Mouse (Mus musculus): ENCODE data around the gene Cyth1.

The Cyth1 gene

DNA sequence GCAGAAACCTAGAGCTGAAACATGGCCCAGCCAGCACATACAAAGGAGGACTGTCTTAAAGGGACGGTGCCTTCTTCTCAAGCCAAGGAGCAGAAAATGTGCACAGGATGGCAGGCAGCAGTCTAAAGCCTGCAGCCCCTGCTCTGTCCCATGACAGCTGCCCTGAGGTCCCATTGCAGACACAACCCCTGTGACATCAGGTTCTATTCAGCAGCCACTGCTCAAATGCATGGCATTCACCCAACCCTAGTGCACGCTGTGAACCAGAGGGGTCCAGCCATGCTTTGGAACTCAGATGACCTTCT, 50.1 kb downstream of the Cyth1 start:
- no peak for DNase-seq (ENCODE audit: low spot score in 2 of 2)

- DNase-seq (ENCODE audit: low spot score in 2 of 2): peak in 1 of 2 experiments; percentile 27
Observed at GRCm38 (mm10) chr11:118197508-118198295, 50.7 kb downstream of the Cyth1 start.

- peak in 1 of 2 experiments; percentile 31 for DNase-seq (ENCODE audit: low spot score in 2 of 2)
Observed at GRCm38 (mm10) chr11:118196824-118197388, 51.5 kb downstream of the Cyth1 start.

DNA sequence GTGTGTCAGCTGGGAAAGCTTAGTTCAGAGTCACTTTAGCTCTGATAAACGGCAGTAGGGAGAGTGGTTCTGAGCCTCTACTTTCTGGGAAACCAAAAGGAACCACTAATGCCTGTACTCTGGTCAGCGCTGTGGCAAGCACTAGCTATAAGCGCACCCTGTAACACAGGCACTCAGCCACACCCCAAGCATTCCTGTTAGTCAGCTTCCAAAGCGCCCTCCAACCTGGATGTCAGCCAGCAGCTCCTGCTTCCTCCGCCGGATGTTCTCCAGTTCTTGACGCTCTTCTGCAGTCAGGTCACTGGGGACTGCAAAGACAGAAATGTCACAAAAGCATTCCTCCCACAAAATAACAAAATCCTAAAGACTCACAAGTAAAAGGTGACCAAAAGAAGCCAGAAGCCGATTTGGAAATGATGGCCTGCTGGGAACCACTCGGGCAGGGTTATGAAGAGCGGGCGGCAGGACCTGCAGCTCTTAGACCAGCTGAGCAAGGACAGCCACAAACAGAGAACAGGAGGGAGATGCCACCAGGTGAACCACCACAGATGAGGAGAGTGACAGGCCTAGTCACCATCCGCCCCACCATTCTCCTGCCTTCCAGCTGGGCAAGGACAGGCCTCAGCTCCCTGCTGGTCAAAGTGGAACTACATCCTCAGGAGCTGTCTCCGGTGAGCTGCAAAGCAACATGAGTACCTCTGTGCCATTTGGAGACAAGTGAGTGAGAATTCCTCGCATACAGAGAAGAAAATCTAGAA, 54.8 kb downstream of the Cyth1 start:
- DNase-seq (ENCODE audit: low spot score in 2 of 2): peak; percentile 78 to 87

GRCm38 (mm10) chr11:118192973-118193372, 55.4 kb downstream of the Cyth1 start:
- peak; percentile 53 to 71 for DNase-seq (ENCODE audit: low spot score in 2 of 2)

- no peak for DNase-seq (ENCODE audit: low spot score in 2 of 2)
Observed at GRCm38 (mm10) chr11:118182768-118183167, 65.6 kb downstream of the Cyth1 start.

- no peak for DNase-seq (ENCODE audit: low spot score in 2 of 2)
Observed at GRCm38 (mm10) chr11:118182353-118182752, 66.0 kb downstream of the Cyth1 start.

- DNase-seq (ENCODE audit: low spot score in 2 of 2): no peak
Observed at GRCm38 (mm10) chr11:118180199-118180598, 68.2 kb downstream of the Cyth1 start.

DNA sequence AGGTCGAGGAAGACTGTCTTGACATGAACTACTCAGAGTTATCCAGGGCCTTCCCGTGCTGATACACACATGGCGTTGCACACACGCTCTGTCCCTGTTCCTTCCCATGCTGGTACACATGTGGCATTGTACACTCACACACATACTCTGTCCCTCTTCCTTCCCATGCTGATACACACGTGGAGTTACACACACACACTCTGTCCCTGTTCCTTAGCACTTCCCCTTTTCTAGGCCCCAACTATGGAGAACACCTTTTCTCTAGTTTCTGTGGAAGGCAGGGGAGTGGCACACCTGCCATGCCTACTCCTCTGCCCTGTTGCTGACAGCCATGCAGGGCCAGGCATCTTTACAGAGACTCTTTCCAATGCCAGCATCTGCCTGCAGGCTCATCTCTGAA, 70.2 kb downstream of the Cyth1 start:
- DNase-seq (ENCODE audit: low spot score in 2 of 2): no peak

GRCm38 (mm10) chr11:118174752-118175151, 73.6 kb downstream of the Cyth1 start:
- DNase-seq (ENCODE audit: low spot score in 2 of 2): peak; percentile 62 to 64

DNA sequence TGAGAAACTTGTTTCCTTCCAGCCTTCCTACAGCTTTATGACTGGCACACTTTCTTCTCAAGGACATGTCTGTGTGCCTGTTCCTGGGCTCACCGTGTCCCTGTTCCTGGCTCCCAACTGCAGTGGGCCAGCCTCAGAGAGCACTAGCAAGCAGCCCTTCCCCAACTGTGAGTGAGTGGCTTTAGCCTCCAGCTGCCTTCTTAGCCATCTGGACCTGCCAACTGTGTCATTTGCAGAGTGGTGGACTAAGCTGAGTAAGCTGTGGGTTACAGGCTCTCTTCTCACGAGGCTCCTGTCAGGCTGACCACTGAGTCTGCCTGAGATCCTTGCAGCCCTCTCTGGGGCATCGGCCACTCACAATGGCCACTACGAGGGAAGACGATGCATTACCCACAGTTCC, 75.6 kb downstream of the Cyth1 start:
- DNase-seq (ENCODE audit: low spot score in 2 of 2): no peak

DNA sequence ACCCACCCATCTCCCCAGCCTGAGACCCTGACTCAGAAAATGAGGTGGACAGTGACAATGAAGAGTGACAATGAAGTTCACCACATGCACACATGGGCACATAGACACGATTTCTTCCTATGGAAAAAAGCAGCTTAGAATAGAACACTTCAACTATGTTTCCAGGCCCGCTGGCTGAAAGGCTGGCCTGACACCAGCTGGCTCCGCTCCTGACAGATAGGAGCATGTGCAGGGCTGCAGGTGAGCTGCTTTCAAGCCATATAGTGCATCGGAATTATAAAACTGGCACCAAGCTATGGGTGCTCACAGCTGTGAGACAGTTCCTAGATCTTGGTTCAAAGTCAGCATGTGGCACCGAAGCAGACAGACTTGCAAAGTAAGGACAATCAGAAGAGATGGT, 78.1 kb downstream of the Cyth1 start:
- peak in 1 of 2 experiments; percentile 37 for DNase-seq (ENCODE audit: low spot score in 2 of 2)

DNA sequence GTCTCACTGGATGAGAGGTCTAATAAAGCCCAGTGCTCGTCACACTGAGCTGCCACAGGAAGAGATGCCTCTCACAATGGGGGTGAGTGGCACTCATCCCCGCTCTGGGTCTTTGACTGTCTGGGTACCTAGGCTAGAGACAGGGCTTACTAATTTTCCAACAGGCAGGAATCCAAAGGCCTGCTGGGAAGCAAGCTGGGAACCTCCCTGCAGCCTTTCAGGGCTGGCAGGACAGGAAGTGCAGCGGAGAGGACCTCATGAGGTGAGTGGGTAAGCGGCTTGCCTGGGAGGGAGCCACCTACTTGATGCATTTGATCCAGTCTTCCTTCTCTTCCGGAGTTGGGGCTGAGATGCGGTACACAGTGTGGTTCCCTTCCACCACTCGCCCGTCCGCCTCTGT, 79.7 kb downstream of the Cyth1 start:
- DNase-seq (ENCODE audit: low spot score in 2 of 2): no peak

- no peak for DNase-seq (ENCODE audit: low spot score in 2 of 2)
Observed at GRCm38 (mm10) chr11:118166626-118167025, 81.8 kb downstream of the Cyth1 start.

DNA sequence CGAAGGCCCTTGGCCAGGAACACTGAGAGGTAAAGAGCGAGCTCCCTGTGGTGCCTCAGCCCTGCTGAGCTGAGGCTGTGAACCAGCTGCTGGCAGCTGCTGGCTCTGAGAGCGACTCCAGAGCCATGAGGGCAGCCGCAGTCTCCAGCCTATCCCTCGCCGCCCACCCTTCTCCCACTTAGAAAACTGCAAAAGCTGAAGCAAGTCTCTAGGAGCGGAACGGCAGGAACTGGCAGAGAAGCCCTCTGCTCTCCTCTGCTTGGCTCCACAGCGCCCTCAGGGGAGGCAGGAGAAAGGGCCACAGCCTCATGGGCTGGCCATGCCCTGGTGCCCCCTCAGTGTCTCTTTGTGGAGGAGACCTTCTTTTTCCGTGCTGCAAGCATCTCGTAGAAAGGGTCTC, 82.7 kb downstream of the Cyth1 start:
- DNase-seq (ENCODE audit: low spot score in 2 of 2): no peak

DNA sequence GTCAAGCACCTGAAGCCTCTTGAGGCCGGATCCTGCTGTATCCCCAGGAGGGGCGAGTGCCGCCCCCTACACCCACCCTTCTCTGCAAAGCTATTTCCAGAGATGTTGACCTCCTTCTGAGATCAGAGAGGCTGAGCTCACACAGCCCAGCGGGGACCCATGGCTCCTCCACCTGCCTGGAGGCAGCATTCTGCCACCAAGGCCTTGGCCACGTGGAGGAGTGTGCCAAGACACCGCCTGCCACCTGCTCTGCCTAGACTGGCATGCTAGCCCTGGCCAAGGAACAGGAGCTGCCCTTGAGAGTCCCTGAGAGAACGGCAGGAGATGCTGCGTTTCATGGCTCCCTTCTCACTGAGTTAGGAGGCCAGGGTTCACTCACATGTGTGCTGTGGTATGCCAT, 83.8 kb downstream of the Cyth1 start:
- DNase-seq (ENCODE audit: low spot score in 2 of 2): no peak

DNA sequence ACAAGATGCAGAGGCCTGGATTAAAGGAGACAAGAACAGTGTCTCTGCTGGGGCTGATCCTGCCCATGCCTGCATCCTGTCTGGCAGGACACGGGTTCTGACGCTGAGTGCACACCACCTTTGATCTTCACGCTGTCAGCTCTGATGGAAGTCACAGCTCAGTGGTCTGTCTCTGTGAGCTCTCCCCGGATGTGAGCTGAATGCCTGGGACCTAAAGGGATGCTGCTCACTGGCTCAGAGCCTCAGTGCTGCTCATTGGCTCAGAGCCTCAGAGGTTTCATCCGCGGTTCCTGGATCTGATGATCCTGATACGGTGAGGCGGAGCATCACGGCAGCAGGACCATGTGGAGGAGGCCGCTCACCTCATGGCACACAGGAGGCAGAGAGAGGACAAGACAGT, 86.1 kb downstream of the Cyth1 start:
- DNase-seq (ENCODE audit: low spot score in 2 of 2): no peak

- no peak for DNase-seq (ENCODE audit: low spot score in 2 of 2)
Observed at GRCm38 (mm10) chr11:118161240-118161639, 87.2 kb downstream of the Cyth1 start.

DNA sequence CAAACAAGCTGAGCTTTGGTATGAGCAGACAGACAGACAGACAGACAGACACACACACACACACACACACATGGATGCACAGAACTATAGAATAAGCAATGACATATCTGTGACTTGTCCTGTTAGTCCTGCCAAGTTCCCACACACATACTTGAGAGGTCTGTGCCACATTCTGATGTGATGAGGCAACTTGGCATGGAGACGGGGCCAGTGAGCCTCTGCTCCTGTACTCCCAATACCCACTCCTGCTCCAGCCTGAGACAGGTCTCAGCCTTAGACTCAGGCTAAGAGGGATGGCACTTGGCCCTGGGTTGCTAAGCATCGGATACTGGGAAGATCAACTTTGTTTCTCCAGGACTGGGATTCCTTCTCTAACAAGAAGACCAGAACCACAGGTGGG, 87.6 kb downstream of the Cyth1 start:
- DNase-seq (ENCODE audit: low spot score in 2 of 2): no peak

DNA sequence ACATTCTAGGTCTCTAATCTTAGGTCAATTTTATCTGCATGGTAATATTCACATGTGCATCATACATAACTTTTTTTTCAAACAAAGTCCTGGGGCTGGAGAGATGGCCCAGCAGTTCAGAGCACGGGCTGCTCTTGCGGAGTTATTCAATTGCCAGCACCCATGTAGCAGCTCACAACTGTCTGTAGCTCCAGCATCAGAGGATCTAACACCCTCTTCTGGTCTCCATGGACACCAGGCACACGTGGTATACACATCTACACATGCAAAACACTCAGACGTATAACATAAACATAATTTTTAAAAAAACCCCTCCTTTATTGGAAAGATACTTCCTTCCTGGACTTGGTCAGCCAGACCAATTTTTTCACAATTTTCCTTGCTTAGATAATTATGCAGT, 89.6 kb downstream of the Cyth1 start:
- DNase-seq (ENCODE audit: low spot score in 2 of 2): no peak

GRCm38 (mm10) chr11:118156480-118157060, 91.8 kb downstream of the Cyth1 start:
- no peak for DNase-seq (ENCODE audit: low spot score in 2 of 2)

- DNase-seq (ENCODE audit: low spot score in 2 of 2): no peak
Observed at GRCm38 (mm10) chr11:118152964-118153363, 95.4 kb downstream of the Cyth1 start.
